Mouse (Mus musculus) liver, embryonic 14.5 days (tissue): ENCODE measurements around the gene Gpc6.

Experiments
- CTCF ChIP-seq: IDR thresholded peaks from 2 replicates; pipeline ENCODE4 v1.5.1; 2016; ENCODE audit warnings: antibody characterized with exemption, low read depth, control low read depth
- EP300 ChIP-seq: IDR thresholded peaks from 2 replicates; pipeline ENCODE4 v1.6.1; 2016; ENCODE audit warnings: antibody characterized with exemption, low read depth

GRCm38 (mm10) chr14:117800399-117800798, 875.3 kb downstream of the Gpc6 start:
- TF ChIP-seq EP300 (no peak), CTCF (no peak)
